Mouse (Mus musculus) CH12.LX (cell line): Measurements from ENCODE around the gene Terb1.

Experiments
- CHD2 ChIP-seq: IDR thresholded peaks from 2 replicates; pipeline ENCODE4 v1.6.1; 2011; ENCODE audit warnings: low read length, improper control_type of control experiment
- CTCF ChIP-seq, 2 experiments: IDR thresholded peaks in 1 of 2; conservative IDR thresholded peaks in 1 of 2; 2 replicates each; pipeline ENCODE4 v1.5.1; 2011 to 2012; ENCODE audit warnings: low read depth in 2 of 2, low read length in 2 of 2, improper control_type of control experiment in 1 of 2, inconsistent platforms in 1 of 2, mild to moderate bottlenecking in 1 of 2, moderate library complexity in 1 of 2
- HCFC1 ChIP-seq: IDR thresholded peaks from 2 replicates; pipeline ENCODE4 v1.6.1; 2012; ENCODE audit warnings: low read depth, mild to moderate bottlenecking, inconsistent platforms, low read length, improper control_type of control experiment
- JUN ChIP-seq: IDR thresholded peaks from 2 replicates; pipeline ENCODE4 v1.6.1; 2011; ENCODE audit warnings: low read depth, mild to moderate bottlenecking, low read length, improper control_type of control experiment, moderate library complexity; ENCODE audit not compliant: insufficient read depth
- MAFK ChIP-seq: IDR thresholded peaks from 2 replicates; pipeline ENCODE4 v1.6.1; 2011; ENCODE audit warnings: low read length, improper control_type of control experiment; ENCODE audit not compliant: insufficient replicate concordance
- MAX ChIP-seq: IDR thresholded peaks from 2 replicates; pipeline ENCODE4 v1.6.1; 2011; ENCODE audit warnings: low read length, improper control_type of control experiment
- MXI1 ChIP-seq: IDR thresholded peaks from 2 replicates; pipeline ENCODE4 v1.6.1; 2011; ENCODE audit warnings: mild to moderate bottlenecking, low read depth, low read length, improper control_type of control experiment
- POLR2A ChIP-seq: IDR thresholded peaks from 2 replicates; pipeline ENCODE4 v1.6.1; 2011; ENCODE audit warnings: low read depth, mild to moderate bottlenecking, improper control_type of control experiment, low read length
- TCF12 ChIP-seq: IDR thresholded peaks from 2 replicates; pipeline ENCODE4 v1.6.1; 2014; ENCODE audit warnings: low read depth, mild to moderate bottlenecking, inconsistent platforms, low read length, improper control_type of control experiment
- USF1 ChIP-seq: IDR thresholded peaks from 2 replicates; pipeline ENCODE4 v1.6.1; 2014; ENCODE audit warnings: low read depth, mild to moderate bottlenecking, inconsistent platforms, low read length, improper control_type of control experiment
- USF2 ChIP-seq: conservative IDR thresholded peaks from 2 replicates; pipeline ENCODE4 v1.6.1; 2011; ENCODE audit warnings: low read depth, low read length, improper control_type of control experiment
- ZC3H11A ChIP-seq: IDR thresholded peaks from 2 replicates; pipeline ENCODE4 v1.6.1; 2012; ENCODE audit warnings: low read depth, mild to moderate bottlenecking, inconsistent platforms, low read length, improper control_type of control experiment

GRCm38 (mm10) chr8:104441613-104442012 is 68.1 kb downstream of the Terb1 start:
- no peak for TF ChIP-seq MAX
- no peak for TF ChIP-seq CTCF (conservative IDR thresholded peaks at IDR 0.05 in 1 of 2, IDR thresholded peaks at IDR 0.05 in 1 of 2; ENCODE audit: low read depth in 2 of 2, low read length in 2 of 2)
- TF ChIP-seq POLR2A: no peak
- TF ChIP-seq USF2: no peak
- TF ChIP-seq HCFC1: no peak
- no peak for TF ChIP-seq JUN
- TF ChIP-seq MXI1: no peak
- no peak for TF ChIP-seq USF1
- no peak for TF ChIP-seq ZC3H11A
- no peak for TF ChIP-seq CHD2
- no peak for TF ChIP-seq TCF12
- no peak for TF ChIP-seq MAFK
